Mouse (Mus musculus): ENCODE measurements at regions not wholly inside any gene's neighbourhood (a gene's known extent, or its start where the extent isn't known, plus 50 kb on each side); places are given as distances from the start of the nearest gene placed in this dataset.

- TF ChIP-seq CTCF (IDR thresholded peaks at IDR 0.05; ENCODE audit: low read depth) = no peak
- TF ChIP-seq EP300 (optimal IDR thresholded peaks at IDR 0.05) = no peak
Observed at GRCm38 (mm10) chr5:41048515-41048914, 659.4 kb downstream of the Rab28 start.

All from stomach, postnatal 0 days (tissue).